Comparison of ENCODE assay signal across 19 mouse cellular contexts in genomic region chr19:53760125-53761101, GRCm38 (mm10).
DNase-seq lines count a peak whose midpoint lies in the region; ATAC-seq and TF ChIP-seq lines count a peak whose summit lies in the region.
"Had no signal": no experiment of that assay in that cellular context is flagged by ENCODE, and none has a peak within 500 bp of the region (broad histone marks: within the 10 kb centered on the region; RNA-seq: fewer than 3 reads in every experiment).

No protein-coding gene starts in this region.

- no peaks in the 10 kb centered on the region for H3K27me3 ChIP-seq in kidney, postnatal 0 days (ENCODE audit: insufficient read depth, low read length)
- H3K27me3 ChIP-seq in kidney, embryonic 15.5 days, result no peaks in the 10 kb centered on the region
- H3K27me3 ChIP-seq in E14TG2a.4 (ENCODE audit: insufficient read depth, low read length), result no peaks in the 10 kb centered on the region
- H3K27me3 ChIP-seq: embryonic facial prominence, embryonic 12.5 days; liver, embryonic 15.5 days; midbrain, embryonic 12.5 days had no signal

- DNase-seq in gastrocnemius, adult 2 months, result no peak
- no peak for DNase-seq in gastrocnemius, postnatal 10 days
- no peak for DNase-seq in kidney, postnatal 0 days (ENCODE audit: low spot score)
- DNase-seq in large intestine, adult 2 months (ENCODE audit: low read depth, low spot score), result peak; percentile 81
- DNase-seq in layer of hippocampus, adult 8-10 months (ENCODE audit: low spot score in 2 of 2), result no peak
- DNase-seq: cerebellum, adult 18-20 months; kidney, postnatal 25 days; layer of hippocampus, postnatal 36 days; lung, postnatal 36 days; right cerebral cortex, adult 18-20 months; thymus, postnatal 4 days had no signal

- no peak; the same call in 1 of the 2 replicates for TF ChIP-seq CTCF in gastrocnemius, adult 2 months (IDR thresholded peaks at IDR 0.05)
- peak; percentile 22; the same call in 1 of the 2 replicates for TF ChIP-seq CTCF in kidney, postnatal 0 days (IDR thresholded peaks at IDR 0.05; ENCODE audit: low read depth)
- peak; percentile 40 for TF ChIP-seq CTCF in E14TG2a.4 (conservative IDR thresholded peaks at IDR 0.05; ENCODE audit: low read length)

- H3K4me2 ChIP-seq in kidney, postnatal 0 days (ENCODE audit: low read length), result no peak overlapping the region
- no peak overlapping the region for H3K4me2 ChIP-seq in kidney, embryonic 15.5 days
- H3K4me2 ChIP-seq: embryonic facial prominence, embryonic 12.5 days; liver, embryonic 15.5 days; midbrain, embryonic 12.5 days had no signal

- H3K9ac ChIP-seq in kidney, postnatal 0 days (ENCODE audit: low read depth, low read length), result no peak overlapping the region
- no peak overlapping the region for H3K9ac ChIP-seq in kidney, embryonic 15.5 days
- H3K9ac ChIP-seq: embryonic facial prominence, embryonic 12.5 days; liver, embryonic 15.5 days; midbrain, embryonic 12.5 days had no signal

- H3K4me1 ChIP-seq in kidney, postnatal 0 days (replicated peaks; ENCODE audit: insufficient read depth, low read length), result no peaks in the 10 kb centered on the region
- 0 out of 2 replicates have a peak, but pooled peaks cover 2% of the 10 kb centered on the region for H3K4me1 ChIP-seq in kidney, embryonic 15.5 days
- no peaks in the 10 kb centered on the region for H3K4me1 ChIP-seq in E14TG2a.4 (replicated peaks; ENCODE audit: low read depth, low read length)
- H3K4me1 ChIP-seq: embryonic facial prominence, embryonic 12.5 days; hindbrain, embryonic 10.5 days; limb, embryonic 10.5 days; liver, embryonic 15.5 days; midbrain, embryonic 12.5 days had no signal

- H3K4me3 ChIP-seq in gastrocnemius, adult 2 months, result no peak overlapping the region
- H3K4me3 ChIP-seq in kidney, postnatal 0 days (replicated peaks; ENCODE audit: low read depth, low read length), result no peak overlapping the region
- H3K4me3 ChIP-seq in kidney, embryonic 15.5 days (replicated peaks), result no peak overlapping the region
- no peak overlapping the region for H3K4me3 ChIP-seq in E14TG2a.4 (replicated peaks; ENCODE audit: low read length)
- H3K4me3 ChIP-seq: embryonic facial prominence, embryonic 12.5 days; hindbrain, embryonic 10.5 days; limb, embryonic 10.5 days; liver, embryonic 15.5 days; midbrain, embryonic 12.5 days had no signal

- 85% methylated on average over 17 of the region's 17 CpGs for WGBS in kidney, postnatal 0 days
- 86% methylated on average over 17 of the region's 17 CpGs for WGBS in kidney, embryonic 15.5 days
- 53% methylated on average over 17 of the region's 17 CpGs for WGBS in large intestine, adult 2 months

- H3K9me3 ChIP-seq in kidney, postnatal 0 days (replicated peaks; ENCODE audit: low read length), result no peaks in the 10 kb centered on the region
- no peaks in the 10 kb centered on the region for H3K9me3 ChIP-seq in kidney, embryonic 15.5 days (replicated peaks)
- H3K9me3 ChIP-seq in E14TG2a.4 (ENCODE audit: low read length), result peaks cover 20% of the 10 kb centered on the region
- H3K9me3 ChIP-seq: embryonic facial prominence, embryonic 12.5 days; limb, embryonic 10.5 days; liver, embryonic 15.5 days had no signal

- no peaks in the 10 kb centered on the region for H3K36me3 ChIP-seq in kidney, postnatal 0 days (ENCODE audit: insufficient read depth, low read length)
- no peaks in the 10 kb centered on the region for H3K36me3 ChIP-seq in kidney, embryonic 15.5 days
- no peaks in the 10 kb centered on the region for H3K36me3 ChIP-seq in E14TG2a.4 (ENCODE audit: insufficient read depth, low read length)
- H3K36me3 ChIP-seq: embryonic facial prominence, embryonic 12.5 days; hindbrain, embryonic 10.5 days; limb, embryonic 10.5 days; liver, embryonic 15.5 days; midbrain, embryonic 12.5 days had no signal

- ATAC-seq in kidney, postnatal 0 days (replicated peaks; ENCODE audit: low FRiP score, low read depth), result no peak
- no peak for ATAC-seq in kidney, embryonic 15.5 days (replicated peaks; ENCODE audit: low FRiP score)
- no peak for ATAC-seq in megakaryocyte, adult 5-6 weeks (ENCODE audit: poor library complexity, severe bottlenecking)

- intact Hi-C loops in gastrocnemius, adult 2 months (cut with DNase I), result loop anchor here (5.0 kb wide), 1 partner anchor 113 kb away; no protein-coding TSS in a partner anchor

- peak overlapping the region; percentile 50 for H3K27ac ChIP-seq in gastrocnemius, adult 2 months
- H3K27ac ChIP-seq in kidney, postnatal 0 days, result no peak overlapping the region
- no peak overlapping the region for H3K27ac ChIP-seq in kidney, embryonic 15.5 days
- H3K27ac ChIP-seq: embryonic facial prominence, embryonic 12.5 days; hindbrain, embryonic 10.5 days; limb, embryonic 10.5 days; liver, embryonic 15.5 days; midbrain, embryonic 12.5 days had no signal
